Mouse (Mus musculus): ENCODE measurements around the gene Dexi.

DNA sequence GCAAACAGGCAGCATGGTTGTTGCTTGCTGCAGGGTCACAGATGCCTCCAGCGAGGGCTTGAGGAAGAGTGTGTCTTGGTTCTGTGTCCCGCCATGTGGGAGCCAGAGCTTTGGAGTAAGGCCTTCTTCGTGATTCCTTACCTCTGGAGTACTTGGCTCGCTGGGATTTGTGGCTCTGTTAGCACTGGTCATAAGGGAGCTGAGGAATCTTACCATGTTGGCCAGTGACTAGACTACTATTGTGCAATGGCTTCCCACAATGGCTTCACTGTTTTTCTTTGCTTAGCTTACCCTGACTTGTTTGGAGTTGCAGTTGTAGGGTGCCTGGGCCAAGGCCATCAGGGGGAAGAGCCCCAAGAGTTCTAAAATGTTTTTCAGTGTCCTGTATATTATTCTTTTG is 33.1 kb upstream of the Dexi start:
- TF ChIP-seq CTCF (conservative IDR thresholded peaks at IDR 0.05; ENCODE audit: insufficient read depth, insufficient read length, low read depth, low read length) (no peak), POLR2A (IDR thresholded peaks at IDR 0.05; ENCODE audit: low read depth, low read length) (no peak)

Data from kidney, adult 2 months (tissue).